Mouse (Mus musculus) kidney, postnatal 0 days (tissue): Measurements from ENCODE around the gene Hils1. TPM values are rescaled to one million over a fixed set of nuclear protein-coding genes. Genes with fewer than 3 reads are reported as not detected.
A peak's percentile ranks its signal among the peaks of the same experiment; 100 is the strongest.

Experiments
- ATAC-seq: fragments of 200-750 bp; cut with Nextera tagmentation; replicated peaks from 2 replicates; pipeline ENCODE4 v1.8.0; 2017; ENCODE audit warnings: low read depth, moderate number of reproducible peaks, moderate TSS enrichment, moderate library complexity; ENCODE audit not compliant: low FRiP score
- DNase-seq: peaks from one replicate; pipeline ENCODE4 v3.0.0-alpha.2; 2016; ENCODE audit warnings: low spot score
- H3K27ac ChIP-seq: fragments of 300-500 bp; sonication (generic); 2 replicates; pipeline ENCODE4 v1.5.1; 2014; ENCODE audit warnings: mild to moderate bottlenecking
- H3K27me3 ChIP-seq: fragments of 300-500 bp; sonication (generic); 2 replicates; pipeline ENCODE4 v1.6.1; 2014; ENCODE audit warnings: low read length, mixed read lengths; ENCODE audit not compliant: insufficient read depth
- H3K36me3 ChIP-seq: fragments of 300-500 bp; sonication (generic); 2 replicates; pipeline ENCODE4 v1.6.1; 2014; ENCODE audit warnings: low read length, mixed read lengths; ENCODE audit not compliant: insufficient read depth
- H3K4me1 ChIP-seq: fragments of 300-500 bp; sonication (generic); replicated peaks from 2 replicates; pipeline ENCODE4 v1.6.1; 2014; ENCODE audit warnings: antibody characterized with exemption, low read length, mixed read lengths; ENCODE audit not compliant: insufficient read depth
- H3K4me2 ChIP-seq: fragments of 300-500 bp; sonication (generic); 2 replicates; pipeline ENCODE4 v1.6.1; 2014; ENCODE audit warnings: mild to moderate bottlenecking, low read length, moderate library complexity, mixed read lengths
- H3K4me3 ChIP-seq: fragments of 300-500 bp; sonication (generic); replicated peaks from 2 replicates; pipeline ENCODE4 v1.5.1; 2014; ENCODE audit warnings: low read depth, low read length
- H3K9ac ChIP-seq: fragments of 300-500 bp; sonication (generic); 2 replicates; pipeline ENCODE4 v1.6.1; 2014; ENCODE audit warnings: low read depth, low read length
- H3K9me3 ChIP-seq: fragments of 300-500 bp; sonication (generic); replicated peaks from 2 replicates; pipeline ENCODE4 v1.6.1; 2016; ENCODE audit warnings: low read length, inconsistent platforms, mixed read lengths
- CTCF ChIP-seq: IDR thresholded peaks from 2 replicates; pipeline ENCODE4 v1.5.1; 2016; ENCODE audit warnings: antibody characterized with exemption, low read depth, mild to moderate bottlenecking, moderate library complexity
- WGBS: fragments of 180-500 bp; shearing (Covaris S2); extraction: QIAGEN DNeasy Blood & Tissue Kit; methylation state at CpG from one replicate; pipeline ENCODE4 v1.1.7; 2014; 5-methylcytosine and 5-hydroxymethylcytosine counted together
- polyA plus RNA-seq: library from polyadenylated mRNA; unstranded; fragments of >200 nt; fragmentation: Nextera tagmentation; extraction: Ambion mirVana; gene quantifications from 2 replicates; pipeline ENCODE4 v1.2.1, GENCODE M21; 2015

Gene Hils1
- polyA plus RNA-seq, 1 experiment from 2014 or later, result not detected

- H3K4me2 ChIP-seq, result no peak overlapping the region
- no peak for TF ChIP-seq CTCF
- 82% methylated on average over 8 of the region's 8 CpGs for WGBS
Measured at GRCm38 (mm10) chr11:94941776-94942175, 25.6 kb upstream of the Hils1 start.

GRCm38 (mm10) chr11:94942282-94943023 is 24.9 kb upstream of the Hils1 start:
- Histone ChIP-seq H3K9me3 (no peaks in the 10 kb centered on the region), H3K4me2 (no peak overlapping the region), H3K36me3 (0 out of 2 replicates have a peak, but pooled peaks cover 5% of the 10 kb centered on the region), H3K4me3 (no peak overlapping the region), H3K27me3 (no peaks in the 10 kb centered on the region), H3K4me1 (peaks cover 7% of the 10 kb centered on the region; the same call in 1 of the 2 replicates), H3K27ac (0 out of 2 replicates have a peak overlapping the region, but pooled peaks have one; percentile 3), H3K9ac (no peak overlapping the region)
- DNase-seq (peak; percentile 38), ATAC-seq (no peak)
- WGBS, result 48% methylated on average over 13 of the region's 13 CpGs
- peak; percentile 59 for TF ChIP-seq CTCF

More at GRCm38 (mm10) chr11:94941776-94942175, 25.6 kb upstream of the Hils1 start:
- Histone ChIP-seq H3K4me3 (no peak overlapping the region), H3K9me3 (no peaks in the 10 kb centered on the region), H3K4me1 (peaks cover 11% of the 10 kb centered on the region; the same call in 1 of the 2 replicates), H3K27me3 (no peaks in the 10 kb centered on the region), H3K36me3 (0 out of 2 replicates have a peak, but pooled peaks cover 5% of the 10 kb centered on the region), H3K9ac (no peak overlapping the region), H3K27ac (no peak overlapping the region)
- no peak for DNase-seq
- ATAC-seq, result no peak

DNA sequence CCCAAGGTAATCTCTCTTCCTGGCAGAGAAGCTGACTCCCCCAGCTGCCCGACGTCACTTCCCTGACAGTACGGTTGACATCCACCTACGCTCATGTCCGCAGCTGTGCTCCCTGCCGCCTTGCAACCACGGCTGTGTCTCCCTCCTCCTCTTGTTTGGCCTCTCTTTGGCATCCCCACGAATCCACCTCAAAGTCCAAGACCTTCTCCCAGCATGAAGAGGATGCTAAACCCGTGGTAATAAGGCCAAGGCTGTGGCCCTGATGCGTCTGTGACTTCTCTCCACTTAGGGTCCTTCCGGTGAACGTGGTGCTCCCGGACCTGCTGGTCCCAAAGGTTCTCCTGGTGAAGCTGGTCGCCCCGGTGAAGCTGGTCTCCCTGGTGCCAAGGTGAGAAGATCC is 24.3 kb upstream of the Hils1 start:
- DNase-seq, result no peak

GRCm38 (mm10) chr11:94944295-94944694 is 23.1 kb upstream of the Hils1 start:
- whole genome bisulfite sequencing, result 21% methylated on average over 8 of the region's 8 CpGs
- ATAC-seq, result no peak
- Histone ChIP-seq H3K4me1 (no peaks in the 10 kb centered on the region), H3K9ac (no peak overlapping the region), H3K27ac (no peak overlapping the region), H3K4me3 (no peak overlapping the region), H3K4me2 (no peak overlapping the region), H3K36me3 (0 out of 2 replicates have a peak, but pooled peaks cover 5% of the 10 kb centered on the region), H3K9me3 (no peaks in the 10 kb centered on the region), H3K27me3 (no peaks in the 10 kb centered on the region)
- no peak for DNase-seq
- TF ChIP-seq CTCF, result peak; percentile 13; the same call in 1 of the 2 replicates

More for the DNA sequence above, 24.3 kb upstream of the Hils1 start:
- Histone ChIP-seq H3K27me3 (no peaks in the 10 kb centered on the region), H3K27ac (no peak overlapping the region), H3K36me3 (0 out of 2 replicates have a peak, but pooled peaks cover 5% of the 10 kb centered on the region), H3K9ac (no peak overlapping the region), H3K4me1 (0 out of 2 replicates have a peak, but pooled peaks cover 4% of the 10 kb centered on the region), H3K4me3 (no peak overlapping the region), H3K4me2 (no peak overlapping the region), H3K9me3 (no peaks in the 10 kb centered on the region)
- ATAC-seq, result no peak
- TF ChIP-seq CTCF, result no peak
- WGBS, result 78% methylated on average over 15 of the region's 15 CpGs

- peaks cover 9% of the 10 kb centered on the region; the same call in 1 of the 2 replicates for H3K36me3 ChIP-seq
Measured at GRCm38 (mm10) chr11:94945236-94945635, 22.2 kb upstream of the Hils1 start.

DNA sequence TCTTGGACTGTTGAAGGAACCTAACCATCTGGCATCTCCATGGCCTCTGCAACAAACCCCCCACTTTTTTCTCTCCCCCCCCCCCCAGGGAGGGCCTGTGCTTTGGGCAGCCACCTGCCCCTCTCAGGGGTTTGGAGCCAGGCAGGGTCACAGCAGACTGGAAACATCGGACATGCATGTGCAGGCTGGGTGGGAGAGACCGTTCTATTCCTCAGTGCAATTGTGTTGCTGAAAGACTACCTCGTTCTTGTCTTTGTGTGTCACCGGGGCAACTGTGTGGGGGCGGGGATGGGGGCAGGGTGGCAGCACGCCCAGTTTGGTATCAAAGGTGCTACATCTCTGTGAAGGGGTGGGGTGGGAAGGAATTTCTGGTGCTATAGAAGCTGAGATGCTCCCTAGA is 15.2 kb upstream of the Hils1 start:
- H3K36me3 ChIP-seq, result peaks cover 8% of the 10 kb centered on the region; the same call in 1 of the 2 replicates

More at GRCm38 (mm10) chr11:94945236-94945635, 22.2 kb upstream of the Hils1 start:
- DNase-seq, result no peak
- TF ChIP-seq CTCF, result no peak
- no peaks in the 10 kb centered on the region for H3K4me1 ChIP-seq
- 82% methylated on average over 12 of the region's 12 CpGs for WGBS
- no peak overlapping the region for H3K9ac ChIP-seq
- no peak overlapping the region for H3K4me2 ChIP-seq
- H3K4me3 ChIP-seq, result no peak overlapping the region
- no peaks in the 10 kb centered on the region for H3K27me3 ChIP-seq
- ATAC-seq, result no peak
- no peaks in the 10 kb centered on the region for H3K9me3 ChIP-seq
- H3K27ac ChIP-seq, result no peak overlapping the region

More for the DNA sequence above, 15.2 kb upstream of the Hils1 start:
- no peak for DNase-seq
- ATAC-seq, result no peak
- Histone ChIP-seq H3K9ac (no peak overlapping the region), H3K27me3 (no peaks in the 10 kb centered on the region), H3K4me2 (no peak overlapping the region), H3K9me3 (no peaks in the 10 kb centered on the region), H3K27ac (no peak overlapping the region), H3K4me1 (no peaks in the 10 kb centered on the region), H3K4me3 (no peak overlapping the region)
- no peak for TF ChIP-seq CTCF
- 7% methylated on average over 6 of the region's 6 CpGs for WGBS
